8 mouse cellular contexts compared by ENCODE assay signal in genomic region chr15:99370259-99370691, GRCm38 (mm10). TPM values are rescaled to one million over a fixed set of nuclear protein-coding genes. Genes with fewer than 3 reads are reported as not detected.
DNase-seq lines count a peak whose midpoint lies in the region; ATAC-seq and TF ChIP-seq lines count a peak whose summit lies in the region.

TSS of gene Fmnl3 (minus strand) at chr15:99370482.

- peak within 1 kb of the TSS; percentile 69 for H3K4me2 ChIP-seq in embryonic facial prominence, embryonic 11.5 days (ENCODE audit: low read depth, low read length)
- H3K4me2 ChIP-seq in intestine, postnatal 0 days (replicated peaks; ENCODE audit: low read depth): peak within 1 kb of the TSS; percentile 87
- peak within 1 kb of the TSS; percentile 73 for H3K4me2 ChIP-seq in midbrain, embryonic 11.5 days

- H3K9me3 ChIP-seq in embryonic facial prominence, embryonic 11.5 days (replicated peaks; ENCODE audit: control insufficient read depth, low read length): no peaks in the 10 kb centered on the region
- no peaks in the 10 kb centered on the region for H3K9me3 ChIP-seq in intestine, postnatal 0 days (ENCODE audit: control insufficient read depth)
- no peaks in the 10 kb centered on the region for H3K9me3 ChIP-seq in midbrain, embryonic 11.5 days (ENCODE audit: control insufficient read depth, low read length)

- intact Hi-C loops in left cerebral cortex, postnatal 4 days (cut with DNase I): loop anchor here (5.0 kb wide), 1 partner anchor 53 kb away; no protein-coding TSS in a partner anchor

- H3K27me3 ChIP-seq in embryonic facial prominence, embryonic 11.5 days (ENCODE audit: control insufficient read depth, insufficient read depth, low read length): no peaks in the 10 kb centered on the region
- no peaks in the 10 kb centered on the region for H3K27me3 ChIP-seq in intestine, postnatal 0 days (replicated peaks; ENCODE audit: control insufficient read depth, insufficient read depth, low read length)
- H3K27me3 ChIP-seq in midbrain, embryonic 11.5 days (ENCODE audit: control insufficient read depth, insufficient read depth, low read length): peaks cover 2% of the 10 kb centered on the region; the same call in 1 of the 2 replicates

- TF ChIP-seq CTCF in intestine, postnatal 0 days (IDR thresholded peaks at IDR 0.05; ENCODE audit: low read depth): peak; percentile 99

- peaks cover 5% of the 10 kb centered on the region for H3K4me1 ChIP-seq in embryonic facial prominence, embryonic 11.5 days (ENCODE audit: control insufficient read depth, insufficient read depth, low read length)
- no peaks in the 10 kb centered on the region for H3K4me1 ChIP-seq in intestine, postnatal 0 days (replicated peaks; ENCODE audit: control insufficient read depth, insufficient read depth, low read length)
- H3K4me1 ChIP-seq in midbrain, embryonic 11.5 days (ENCODE audit: control insufficient read depth, insufficient read depth, low read length): peaks cover 7% of the 10 kb centered on the region

- WGBS in embryonic facial prominence, embryonic 11.5 days: under 1% methylated on average over 39 of the region's 48 CpGs
- 1% methylated on average over 42 of the region's 48 CpGs for WGBS in intestine, postnatal 0 days
- under 1% methylated on average over 46 of the region's 48 CpGs for WGBS in midbrain, embryonic 11.5 days

- peak within 1 kb of the TSS; percentile 92 for H3K27ac ChIP-seq in embryonic facial prominence, embryonic 11.5 days (replicated peaks; ENCODE audit: low read depth, low read length)
- H3K27ac ChIP-seq in intestine, postnatal 0 days (ENCODE audit: low read depth, low read length): peak within 1 kb of the TSS; percentile 73
- peak within 1 kb of the TSS; percentile 60 for H3K27ac ChIP-seq in midbrain, embryonic 11.5 days (ENCODE audit: low read depth, low read length)

- H3K36me3 ChIP-seq in embryonic facial prominence, embryonic 11.5 days (replicated peaks; ENCODE audit: control insufficient read depth, insufficient read depth, low read depth, low read length): no peaks in the 10 kb centered on the region
- H3K36me3 ChIP-seq in intestine, postnatal 0 days (ENCODE audit: control insufficient read depth, insufficient read depth): no peaks in the 10 kb centered on the region
- no peaks in the 10 kb centered on the region for H3K36me3 ChIP-seq in midbrain, embryonic 11.5 days (ENCODE audit: control insufficient read depth, insufficient read depth, low read length)

- H3K9ac ChIP-seq in embryonic facial prominence, embryonic 11.5 days (replicated peaks; ENCODE audit: low read length): peak within 1 kb of the TSS; percentile 92
- peak within 1 kb of the TSS; percentile 64 for H3K9ac ChIP-seq in intestine, postnatal 0 days (ENCODE audit: low read depth, low read length)
- H3K9ac ChIP-seq in midbrain, embryonic 11.5 days (ENCODE audit: low read length): peak within 1 kb of the TSS; percentile 82

- peak; percentile 99 for DNase-seq in adrenal gland, postnatal 25 days
- peak; percentile 96 for DNase-seq in embryonic facial prominence, embryonic 11.5 days (ENCODE audit: low spot score)
- DNase-seq in left cerebral cortex, postnatal 4 days: peak; percentile 98
- peak; percentile 100 for DNase-seq in midbrain, embryonic 11.5 days (ENCODE audit: low spot score, missing footprints)
- peak; percentile 100 for DNase-seq in right cerebral cortex, postnatal 4 days
- peak; percentile 96 for DNase-seq in yolk sac, embryonic 10.5 days (ENCODE audit: low spot score)

- peak; percentile 95 for ATAC-seq in embryonic facial prominence, embryonic 11.5 days (replicated peaks; ENCODE audit: insufficient number of reproducible peaks, low FRiP score, low TSS enrichment, low read depth)
- ATAC-seq in granulocyte monocyte progenitor cell, adult 5-6 weeks (replicated peaks; ENCODE audit: poor library complexity, severe bottlenecking): peak; percentile 97
- ATAC-seq in intestine, postnatal 0 days: peak; percentile 87
- ATAC-seq in midbrain, embryonic 11.5 days (ENCODE audit: low FRiP score): peak; percentile 97

- peak within 1 kb of the TSS; percentile 86 for H3K4me3 ChIP-seq in embryonic facial prominence, embryonic 11.5 days (ENCODE audit: low read depth, low read length)
- peak within 1 kb of the TSS; percentile 74 for H3K4me3 ChIP-seq in intestine, postnatal 0 days (ENCODE audit: low read depth, low read length)
- peak within 1 kb of the TSS; percentile 69 for H3K4me3 ChIP-seq in midbrain, embryonic 11.5 days (ENCODE audit: low read depth, low read length)

RNA-seq across cellular contexts. Expression of gene Fmnl3, which starts in this region (rescaled TPM):
- 16.4 and 24.1 TPM in 2 replicates for total RNA-seq in adrenal gland, postnatal 25 days (2021)
- 17.1 and 17.6 TPM in 2 replicates for polyA plus RNA-seq in embryonic facial prominence, embryonic 11.5 days (2014; fragmentation: Nextera tagmentation; extraction: Ambion mirVana)
- 18.0 and 22.5 TPM in 2 replicates for total RNA-seq in granulocyte monocyte progenitor cell, adult 5-6 weeks (2014; fragmentation: Nextera tagmentation)
- 20.7 and 23.8 TPM in 2 replicates for total RNA-seq in granulocyte monocyte progenitor cell, adult 5-6 weeks (2017)
- 5.6 and 5.9 TPM in 2 replicates for polyA plus RNA-seq in intestine, postnatal 0 days (2015; fragmentation: Nextera tagmentation; extraction: Ambion mirVana)
- 10 to 100 TPM; 23.2 to 24.0 TPM for total RNA-seq in left cerebral cortex, postnatal 4 days (2021)
- 8.6 and 8.9 TPM in 2 replicates for polyA plus RNA-seq in midbrain, embryonic 11.5 days (2014; fragmentation: Nextera tagmentation; extraction: Ambion mirVana)

Comparison
In these comparisons a context has a peak if more than half of its experiments do, and no peak if none do; other contexts are left out.
1. Peak in every context shown above with its lines: DNase-seq, ATAC-seq, H3K4me3 ChIP-seq and H3K27ac ChIP-seq.